Mouse (Mus musculus) gastrocnemius, postnatal 14 days (tissue): ENCODE measurements around the gene Trim40. TPM values are rescaled to one million over a fixed set of nuclear protein-coding genes. Genes with fewer than 3 reads are reported as not detected.
A peak's percentile ranks its signal among the peaks of the same experiment; 100 is the strongest.

Source experiments
- DNase-seq: peaks from one replicate; pipeline ENCODE4 v3.0.0; 2021; ENCODE audit warnings: mixed read lengths
- intact Hi-C: fragments of 180-260 bp; cut with DNase I; formaldehyde crosslinking; loops from one replicate; pipeline ENCODE4 v1.15.1; 2025; ENCODE audit warnings: low total_unique reads
- long read RNA-seq, 2 experiments: library from polyadenylated mRNA; stranded (forward); transcript quantifications; one replicate each; pipeline ENCODE4 v2.0.0; 2021
- total RNA-seq, 2 experiments: library from RNA; stranded (reverse); gene quantifications; 2 replicates each; pipeline ENCODE4 v1.2.3; 2021

Gene Trim40
- total RNA-seq: not detected
- long read RNA-seq, experiment 1: 0 reads
- long read RNA-seq, experiment 2: 0 reads

GRCm38 (mm10) chr17:36890073-36890903 lies at the start of gene Trim40:
Gene Trim40 (minus strand): TSS chr17:36890123.
- intact Hi-C loops: no loop called here
- no peak for DNase-seq

GRCm38 (mm10) chr17:36938056-36938455 lies 48.1 kb upstream of the Trim40 start:
- intact Hi-C loops: no loop called here
- no peak for DNase-seq

- intact Hi-C loops: no loop called here
- DNase-seq: no peak
Measured at GRCm38 (mm10) chr17:36931806-36932205, 41.9 kb upstream of the Trim40 start.

- no peak for DNase-seq
- intact Hi-C loops: no loop called here
Measured at GRCm38 (mm10) chr17:36931130-36931529, 41.2 kb upstream of the Trim40 start.

GRCm38 (mm10) chr17:36930233-36930632 lies 40.3 kb upstream of the Trim40 start:
- DNase-seq: no peak

GRCm38 (mm10) chr17:36929236-36929932 lies 39.5 kb upstream of the Trim40 start:
- intact Hi-C loops: no loop called here
- no peak for DNase-seq

More at GRCm38 (mm10) chr17:36930233-36930632, 40.3 kb upstream of the Trim40 start:
- intact Hi-C loops: no loop called here

- DNase-seq: no peak
- intact Hi-C loops: no loop called here
Measured at GRCm38 (mm10) chr17:36927496-36928120, 37.7 kb upstream of the Trim40 start.

GRCm38 (mm10) chr17:36923491-36923890 lies 33.6 kb upstream of the Trim40 start:
- intact Hi-C loops: no loop called here
- DNase-seq: no peak

GRCm38 (mm10) chr17:36922715-36923114 lies 32.8 kb upstream of the Trim40 start:
- intact Hi-C loops: no loop called here
- no peak for DNase-seq

- no peak for DNase-seq
- intact Hi-C loops: no loop called here
Measured at GRCm38 (mm10) chr17:36920239-36920638, 30.3 kb upstream of the Trim40 start.

- DNase-seq: peak; percentile 38
- intact Hi-C loops: loop anchor here (5.0 kb wide), 1 partner anchor 82 kb away; no protein-coding TSS in a partner anchor
Measured at GRCm38 (mm10) chr17:36915076-36915475, 25.2 kb upstream of the Trim40 start.

GRCm38 (mm10) chr17:36914108-36914507 lies 24.2 kb upstream of the Trim40 start:
- peak; percentile 77 for DNase-seq
- intact Hi-C loops: no loop called here

- no peak for DNase-seq
- intact Hi-C loops: no loop called here
Measured at GRCm38 (mm10) chr17:36912031-36912430, 22.1 kb upstream of the Trim40 start.

- intact Hi-C loops: no loop called here
- no peak for DNase-seq
Measured at GRCm38 (mm10) chr17:36909802-36910201, 19.9 kb upstream of the Trim40 start.

- intact Hi-C loops: no loop called here
- no peak for DNase-seq
Measured at GRCm38 (mm10) chr17:36908235-36908634, 18.3 kb upstream of the Trim40 start.

- intact Hi-C loops: no loop called here
Measured at GRCm38 (mm10) chr17:36903651-36904050, 13.7 kb upstream of the Trim40 start.

GRCm38 (mm10) chr17:36900691-36901090 lies 10.8 kb upstream of the Trim40 start:
- intact Hi-C loops: no loop called here
- DNase-seq: no peak

More at GRCm38 (mm10) chr17:36903651-36904050, 13.7 kb upstream of the Trim40 start:
- DNase-seq: no peak

GRCm38 (mm10) chr17:36900001-36900400 lies 10.1 kb upstream of the Trim40 start:
- DNase-seq: no peak
- intact Hi-C loops: no loop called here

GRCm38 (mm10) chr17:36899376-36899775 lies 9.5 kb upstream of the Trim40 start:
- DNase-seq: no peak
- intact Hi-C loops: no loop called here

GRCm38 (mm10) chr17:36897552-36898205 lies 7.8 kb upstream of the Trim40 start, which contains the start of gene Trim31:
Gene Trim31 (plus strand): TSS chr17:36898118.
- DNase-seq: no peak
- intact Hi-C loops: no loop called here
